Mouse (Mus musculus) heart, postnatal 0 days (tissue): ENCODE measurements at regions not wholly inside any gene's neighbourhood (a gene's known extent, or its start where the extent isn't known, plus 50 kb on each side); places are given as distances from the start of the nearest gene placed in this dataset.
A peak's percentile ranks its signal among the peaks of the same experiment; 100 is the strongest.

Source experiments
- ATAC-seq: fragments of 200-750 bp; cut with Nextera tagmentation; 2 replicates; pipeline ENCODE4 v1.8.0; 2017; ENCODE audit warnings: low read depth, moderate number of reproducible peaks, moderate library complexity; ENCODE audit not compliant: insufficient read depth
- DNase-seq: peaks from one replicate; pipeline ENCODE4 v3.0.0-alpha.2; 2016; ENCODE audit warnings: low spot score
- H3K27ac ChIP-seq: fragments of 300-500 bp; sonication (generic); 2 replicates; pipeline ENCODE4 v1.5.1; 2014; ENCODE audit warnings: low read depth, mild to moderate bottlenecking
- H3K27me3 ChIP-seq: fragments of 300-500 bp; sonication (generic); 2 replicates; pipeline ENCODE4 v1.6.1; 2014; ENCODE audit warnings: low read length, mixed read lengths; ENCODE audit not compliant: control insufficient read depth, insufficient read depth
- H3K36me3 ChIP-seq: fragments of 300-500 bp; sonication (generic); replicated peaks from 2 replicates; pipeline ENCODE4 v1.6.1; 2014; ENCODE audit warnings: low read length, mixed read lengths; ENCODE audit not compliant: control insufficient read depth, insufficient read depth
- H3K4me1 ChIP-seq: fragments of 300-500 bp; sonication (generic); 2 replicates; pipeline ENCODE4 v1.6.1; 2014; ENCODE audit warnings: antibody characterized with exemption; ENCODE audit not compliant: control insufficient read depth, insufficient read depth
- H3K4me2 ChIP-seq: fragments of 300-500 bp; sonication (generic); 2 replicates; pipeline ENCODE4 v1.6.1; 2014; ENCODE audit warnings: low read depth, mild to moderate bottlenecking, low read length, moderate library complexity
- H3K4me3 ChIP-seq: fragments of 300-500 bp; sonication (generic); 2 replicates; pipeline ENCODE4 v1.5.1; 2014; ENCODE audit warnings: low read depth, low read length
- H3K9ac ChIP-seq: fragments of 300-500 bp; sonication (generic); replicated peaks from 2 replicates; pipeline ENCODE4 v1.6.1; 2014; ENCODE audit warnings: low read depth, low read length, mixed read lengths
- H3K9me3 ChIP-seq: fragments of 300-500 bp; sonication (generic); replicated peaks from 2 replicates; pipeline ENCODE4 v1.6.1; 2016; ENCODE audit warnings: low read length; ENCODE audit not compliant: control insufficient read depth
- CTCF ChIP-seq: IDR thresholded peaks from 2 replicates; pipeline ENCODE4 v1.5.1; 2016; ENCODE audit warnings: antibody characterized with exemption, control low read depth, low read depth
- EP300 ChIP-seq: IDR thresholded peaks from 2 replicates; pipeline ENCODE4 v1.6.1; 2016; ENCODE audit warnings: antibody characterized with exemption, low read depth
- WGBS: fragments of 180-500 bp; shearing (Covaris S2); extraction: QIAGEN DNeasy Blood & Tissue Kit; methylation state at CpG from one replicate; pipeline ENCODE4 v1.1.7; 2014; 5-methylcytosine and 5-hydroxymethylcytosine counted together

GRCm38 (mm10) chr11:64589026-64589425 is 152.6 kb upstream of the F930015N05Rik start:
- no peak for TF ChIP-seq EP300
- no peak for TF ChIP-seq CTCF
- ATAC-seq, result no peak
- H3K9ac ChIP-seq, result no peak overlapping the region
- no peaks in the 10 kb centered on the region for H3K4me1 ChIP-seq
- DNase-seq, result no peak
- H3K4me3 ChIP-seq, result no peak overlapping the region
- no peaks in the 10 kb centered on the region for H3K36me3 ChIP-seq
- 70% methylated on average over 7 of the region's 7 CpGs for WGBS
- peaks cover 35% of the 10 kb centered on the region; the same call in 1 of the 2 replicates for H3K27me3 ChIP-seq
- H3K9me3 ChIP-seq, result no peaks in the 10 kb centered on the region
- no peak overlapping the region for H3K27ac ChIP-seq
- H3K4me2 ChIP-seq, result no peak overlapping the region

- Histone ChIP-seq H3K9me3 (no peaks in the 10 kb centered on the region), H3K27me3 (peaks cover 39% of the 10 kb centered on the region; the same call in 1 of the 2 replicates), H3K27ac (no peak overlapping the region), H3K9ac (no peak overlapping the region), H3K36me3 (no peaks in the 10 kb centered on the region), H3K4me1 (no peaks in the 10 kb centered on the region), H3K4me3 (no peak overlapping the region), H3K4me2 (no peak overlapping the region)
- ATAC-seq (no peak), DNase-seq (no peak)
- 74% methylated on average over 4 of the region's 4 CpGs for WGBS
- TF ChIP-seq EP300 (no peak), CTCF (no peak)
Measured at GRCm38 (mm10) chr11:64590091-64590490, 153.6 kb upstream of the F930015N05Rik start.

GRCm38 (mm10) chr11:64592253-64592652 is 155.8 kb upstream of the F930015N05Rik start:
- H3K9ac ChIP-seq, result no peak overlapping the region
- no peak overlapping the region for H3K4me3 ChIP-seq
- H3K36me3 ChIP-seq, result no peaks in the 10 kb centered on the region
- no peaks in the 10 kb centered on the region for H3K4me1 ChIP-seq
- TF ChIP-seq EP300 (no peak), CTCF (no peak)
- H3K9me3 ChIP-seq, result no peaks in the 10 kb centered on the region
- no peak overlapping the region for H3K27ac ChIP-seq
- DNase-seq (no peak), ATAC-seq (no peak)
- 88% methylated on average over 2 of the region's 2 CpGs for WGBS
- H3K4me2 ChIP-seq, result no peak overlapping the region
- peaks cover 51% of the 10 kb centered on the region for H3K27me3 ChIP-seq

- ATAC-seq (no peak), DNase-seq (no peak)
- TF ChIP-seq CTCF (no peak), EP300 (no peak)
- Histone ChIP-seq H3K27me3 (peaks cover 38% of the 10 kb centered on the region), H3K4me3 (no peak overlapping the region), H3K4me1 (0 out of 2 replicates have a peak, but pooled peaks cover 11% of the 10 kb centered on the region), H3K36me3 (no peaks in the 10 kb centered on the region), H3K4me2 (no peak overlapping the region), H3K9ac (no peak overlapping the region), H3K9me3 (no peaks in the 10 kb centered on the region), H3K27ac (no peak overlapping the region)
- WGBS, result 91% methylated on average over 4 of the region's 4 CpGs
Measured at GRCm38 (mm10) chr11:64597305-64597704, 160.9 kb upstream of the F930015N05Rik start.

- Histone ChIP-seq H3K9ac (no peak overlapping the region), H3K27ac (no peak overlapping the region), H3K9me3 (no peaks in the 10 kb centered on the region), H3K36me3 (no peaks in the 10 kb centered on the region), H3K4me1 (0 out of 2 replicates have a peak, but pooled peaks cover 11% of the 10 kb centered on the region), H3K27me3 (peaks cover 24% of the 10 kb centered on the region), H3K4me3 (no peak overlapping the region), H3K4me2 (no peak overlapping the region)
- DNase-seq (peak; percentile 59), ATAC-seq (peak; percentile 71)
- no peak for TF ChIP-seq CTCF
- TF ChIP-seq EP300, result no peak; the same call in 1 of the 2 replicates
- 20% methylated on average over 3 of the region's 3 CpGs for WGBS
Measured at GRCm38 (mm10) chr11:64599178-64599577, 162.7 kb upstream of the F930015N05Rik start.
